Mouse (Mus musculus) 3T3-L1 (cell line): Measurements from ENCODE around the gene Odf3.
A peak's percentile ranks its signal among the peaks of the same experiment; 100 is the strongest.

ENCODE experiments used
- DNase-seq: peaks from one replicate; pipeline ENCODE4 v3.0.0-alpha.2; 2015; ENCODE audit warnings: low read depth, low spot score

Odf3 gene

DNA sequence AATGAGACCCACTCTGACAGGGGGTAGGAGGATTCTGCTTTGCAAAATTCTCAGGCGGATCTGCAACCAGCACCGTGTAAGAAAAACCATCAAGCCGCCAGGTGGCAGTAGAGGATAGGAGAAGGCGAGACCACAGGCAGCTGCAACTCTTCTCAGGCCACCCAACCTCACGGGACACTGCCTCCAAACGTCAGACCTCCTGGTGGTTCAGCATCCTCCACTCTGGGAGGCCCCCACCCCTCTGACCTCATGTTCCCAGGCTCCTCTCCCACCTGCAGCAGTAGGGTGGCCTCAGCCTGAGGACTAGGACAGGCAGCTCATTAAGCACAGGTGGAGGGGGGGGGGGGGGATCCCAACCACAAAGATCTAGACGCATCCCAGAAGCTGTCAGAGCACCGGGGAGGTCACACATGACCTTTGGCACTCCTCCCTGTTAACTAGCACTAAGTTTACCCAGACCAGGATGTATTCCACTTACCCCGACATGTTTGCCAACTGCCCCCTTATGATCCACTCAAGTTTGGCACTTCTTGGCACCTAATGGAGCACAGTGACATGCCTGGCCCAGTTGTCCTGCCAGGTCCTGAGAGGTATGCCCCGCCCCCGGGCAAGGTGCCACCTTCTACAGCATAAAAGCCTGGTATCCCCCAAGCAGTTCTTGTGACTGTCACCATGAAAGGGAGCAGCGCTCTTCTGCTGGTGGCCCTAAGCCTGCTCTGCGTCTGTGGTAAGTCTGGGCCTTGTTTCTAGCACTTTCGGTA lies 2.5 kb upstream of the Odf3 start, which contains the start of gene Scgb1c1:
Gene Scgb1c1, plus strand, starts transcription at position 643 of the 761 bp plus-strand sequence.
- peak; percentile 88 for DNase-seq

DNA sequence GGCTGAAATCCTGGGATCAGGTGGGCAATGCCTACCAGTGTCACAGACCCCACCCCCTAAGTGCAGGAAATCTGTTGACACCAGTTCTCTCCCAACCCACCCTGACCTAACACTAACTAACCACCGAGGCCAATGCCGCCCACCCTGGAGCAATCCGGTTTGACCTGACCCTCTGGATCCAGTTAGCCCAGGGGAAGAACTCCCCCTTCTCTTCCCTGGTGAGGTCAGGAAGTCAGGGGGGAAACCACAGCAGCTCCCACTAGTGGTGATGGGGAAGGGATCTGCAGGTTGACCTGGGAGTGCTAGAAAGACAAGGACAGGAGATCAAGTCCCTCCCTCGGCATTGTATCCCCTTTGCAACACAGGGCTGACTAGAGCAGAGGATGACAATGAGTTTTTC lies 1.9 kb upstream of the Odf3 start:
- no peak for DNase-seq

DNA sequence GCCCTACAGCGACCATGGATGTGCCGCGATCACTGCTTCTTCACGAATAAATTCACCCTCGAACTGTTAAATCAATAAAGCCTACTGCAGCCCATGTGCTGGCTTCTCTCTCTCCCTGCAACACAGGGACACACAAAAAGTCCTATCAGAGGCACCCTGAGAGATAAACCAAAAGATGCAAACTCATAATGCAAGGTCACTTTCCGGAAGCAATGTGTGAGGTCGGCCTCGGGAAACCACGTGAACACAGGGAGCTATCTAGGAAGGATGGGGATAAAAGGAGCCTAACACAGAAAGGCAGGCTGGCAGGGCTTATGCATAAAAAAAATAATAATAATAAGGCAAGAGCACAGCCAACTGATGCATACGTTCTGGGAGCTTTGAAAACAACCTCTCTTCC lies 929 bp upstream of the Odf3 start:
- DNase-seq, result no peak

DNA sequence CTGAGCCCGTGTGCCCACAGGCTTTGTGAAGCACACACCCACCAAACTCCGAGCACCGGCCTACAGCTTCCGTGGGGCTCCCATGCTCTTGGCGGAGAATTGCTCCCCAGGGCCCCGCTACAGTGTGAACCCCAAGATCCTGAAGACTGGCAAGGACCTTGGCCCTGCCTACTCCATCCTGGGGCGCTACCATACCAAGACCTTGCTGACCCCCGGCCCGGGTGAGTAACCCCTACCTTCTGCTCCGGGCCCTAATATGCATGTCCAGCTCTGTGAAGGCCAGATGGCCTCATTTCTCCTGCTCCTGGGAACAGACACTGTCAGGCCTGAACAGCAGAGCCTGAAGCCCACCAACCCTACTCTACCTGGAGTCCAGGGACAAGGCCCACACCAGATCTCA lies 986 bp downstream of the Odf3 start:
- no peak for DNase-seq

DNA sequence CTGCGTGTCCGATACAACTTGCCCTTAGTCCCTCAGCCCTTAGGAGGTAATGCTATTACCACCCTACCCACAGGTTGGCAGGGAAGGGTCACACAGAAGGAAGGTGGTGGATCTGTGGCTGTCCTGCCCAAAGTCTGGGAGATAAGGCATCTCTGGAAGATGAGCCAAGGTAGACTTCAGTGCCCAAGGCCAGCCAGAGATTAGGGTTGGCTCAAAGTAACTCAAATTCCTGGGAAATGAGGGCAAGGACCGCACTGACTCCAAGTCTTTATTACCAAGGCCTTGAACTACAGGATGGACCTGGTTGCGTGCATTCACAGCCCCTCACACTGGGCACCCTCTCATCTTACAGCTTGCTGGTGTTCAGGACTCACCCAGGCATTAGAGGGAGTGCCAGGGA lies 4.3 kb downstream of the Odf3 start:
- DNase-seq, result no peak

DNA sequence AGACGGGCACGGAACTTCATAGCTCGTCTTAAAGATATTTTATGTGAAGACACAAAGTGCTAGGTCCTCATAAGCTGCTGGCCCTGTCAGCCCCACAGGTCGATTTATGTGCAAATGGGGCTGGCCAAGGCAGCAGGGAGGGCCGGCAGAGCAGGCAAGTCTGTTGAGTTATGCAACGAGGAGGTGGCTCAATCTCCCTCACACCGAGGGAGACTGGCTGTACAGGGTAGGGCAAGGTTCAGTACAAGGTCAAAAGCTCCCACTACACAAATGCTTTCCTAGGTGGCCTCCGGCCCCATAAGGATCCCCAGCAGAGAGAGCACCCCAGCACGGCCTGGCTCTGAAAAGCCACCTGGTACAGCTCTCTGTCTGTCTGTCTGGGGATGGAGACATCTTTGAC lies 5.8 kb downstream of the Odf3 start:
- DNase-seq, result no peak

DNA sequence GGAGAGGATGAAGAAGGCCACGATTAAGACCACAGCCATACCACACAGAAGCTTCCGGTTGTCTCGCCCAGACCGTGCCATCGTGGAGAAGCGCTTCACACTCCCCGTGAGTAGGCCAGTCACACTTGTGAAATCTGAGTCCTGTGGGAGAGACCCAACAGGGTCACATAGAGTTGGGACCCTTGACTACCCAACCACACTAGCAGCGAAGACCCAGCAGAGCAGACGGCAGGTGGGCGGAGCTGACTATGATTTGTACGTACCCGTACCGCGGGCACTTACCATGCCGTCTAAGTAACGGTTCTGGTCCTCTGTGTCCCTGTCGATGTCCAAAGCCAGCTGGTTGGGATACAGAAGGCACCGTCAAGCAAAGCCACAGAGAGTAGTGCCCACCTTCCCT lies 6.9 kb downstream of the Odf3 start:
- no peak for DNase-seq

DNA sequence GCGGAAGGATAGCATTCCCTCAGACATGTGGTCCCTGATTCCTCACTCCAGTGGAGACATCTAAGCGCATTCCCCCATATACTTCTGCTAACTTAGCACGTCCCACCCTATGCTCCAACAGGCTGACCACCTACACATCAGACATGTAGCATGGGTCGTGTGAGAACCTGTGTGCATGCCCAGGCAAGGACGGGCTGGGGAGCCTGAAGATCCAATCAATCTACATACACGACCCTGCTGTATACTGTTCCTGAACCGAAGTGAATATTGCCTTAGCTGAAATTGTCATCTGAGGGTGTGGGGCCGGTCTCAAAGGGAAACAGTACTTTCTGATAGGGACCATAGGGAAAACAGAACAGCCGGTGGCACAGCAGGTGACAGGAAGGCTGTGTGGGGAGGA lies 7.6 kb downstream of the Odf3 start:
- DNase-seq, result no peak

DNA sequence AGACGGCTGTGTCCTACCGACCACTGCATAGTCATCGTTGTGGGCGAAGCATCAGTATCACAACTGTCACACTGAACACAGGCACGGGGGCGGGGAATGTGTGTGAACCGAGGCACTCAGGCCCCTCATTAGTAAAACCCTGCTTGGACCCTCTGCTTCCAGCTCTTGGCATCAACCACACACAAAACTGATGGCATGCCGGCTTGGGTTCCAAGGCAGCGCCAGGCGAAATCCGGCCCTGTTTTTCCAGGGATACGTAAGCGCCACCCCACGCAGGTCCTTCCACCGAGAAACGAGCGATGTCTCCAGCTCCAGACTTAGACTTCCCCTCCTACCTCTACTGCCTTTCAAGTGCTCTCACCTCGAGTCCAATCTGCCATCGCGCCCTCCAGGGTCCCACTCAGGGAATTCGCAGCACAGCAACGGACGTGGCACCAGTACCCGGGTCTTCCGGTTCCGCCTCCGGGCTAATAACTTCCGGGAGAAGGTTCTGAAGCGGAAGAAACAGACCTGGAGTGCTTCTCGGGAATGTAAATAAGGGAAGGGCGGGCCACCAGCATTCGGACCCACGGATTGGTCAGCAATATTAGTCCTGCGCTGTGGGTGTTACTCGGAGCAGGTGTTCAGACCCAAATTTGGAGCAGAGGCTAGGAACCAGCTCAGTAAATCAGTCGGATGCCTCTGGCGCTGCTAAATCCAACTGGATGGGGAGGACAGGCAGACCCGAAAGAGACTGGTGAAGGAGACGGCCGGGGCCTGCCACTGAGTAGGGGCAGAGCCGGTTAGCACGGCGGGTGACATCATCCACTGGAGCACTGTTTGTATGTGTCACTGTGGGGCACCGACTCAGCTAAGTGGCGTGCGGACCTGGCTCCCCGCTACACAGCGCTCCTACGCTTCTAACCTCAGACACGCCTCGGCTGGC lies 8.5 kb downstream of the Odf3 start, which contains the start of gene Gm45785:
Gene Gm45785, minus strand, starts transcription at position 472 of the 925 bp plus-strand sequence.
- DNase-seq, result peak; percentile 96

DNA sequence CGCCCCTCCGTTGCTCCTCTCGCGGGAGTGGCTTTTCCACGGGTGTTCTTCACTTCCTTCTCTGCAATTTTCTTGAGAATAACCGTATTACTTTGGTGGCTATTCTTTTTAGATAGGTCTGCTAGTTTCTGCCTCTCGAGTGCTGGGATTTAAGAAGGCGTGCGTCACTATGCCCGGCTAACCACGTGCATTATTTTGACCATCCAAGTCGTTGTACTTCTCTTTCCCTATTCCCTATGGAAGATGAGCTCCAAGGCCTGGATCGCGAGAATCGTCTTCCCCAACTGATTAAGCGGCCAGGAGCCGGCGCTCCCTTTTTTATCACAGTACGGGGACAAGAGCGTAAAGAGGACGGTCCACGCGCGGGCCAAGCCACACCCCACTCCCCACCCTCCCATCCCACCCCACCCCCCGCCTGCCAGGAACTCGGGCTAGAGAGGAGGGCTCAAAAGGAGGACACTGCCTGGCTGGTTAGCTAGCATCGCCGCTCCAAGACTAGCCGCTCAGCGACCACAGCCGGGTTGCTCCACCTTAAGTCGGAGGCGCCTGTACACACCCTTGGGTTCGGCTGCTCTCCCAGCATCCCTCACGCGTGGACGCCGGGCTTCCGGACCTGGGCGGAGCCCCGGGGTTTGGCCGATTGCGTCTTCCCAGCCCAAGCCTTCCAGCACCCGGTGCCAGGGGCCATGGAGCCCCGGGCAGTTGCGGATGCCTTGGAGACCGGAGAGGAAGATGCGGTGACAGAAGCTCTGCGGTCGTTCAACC lies 9.4 kb downstream of the Odf3 start, which contains the start of gene Ric8a:
Gene Ric8a, plus strand, starts transcription at position 173 of the 765 bp plus-strand sequence.
- peak; percentile 81 for DNase-seq

DNA sequence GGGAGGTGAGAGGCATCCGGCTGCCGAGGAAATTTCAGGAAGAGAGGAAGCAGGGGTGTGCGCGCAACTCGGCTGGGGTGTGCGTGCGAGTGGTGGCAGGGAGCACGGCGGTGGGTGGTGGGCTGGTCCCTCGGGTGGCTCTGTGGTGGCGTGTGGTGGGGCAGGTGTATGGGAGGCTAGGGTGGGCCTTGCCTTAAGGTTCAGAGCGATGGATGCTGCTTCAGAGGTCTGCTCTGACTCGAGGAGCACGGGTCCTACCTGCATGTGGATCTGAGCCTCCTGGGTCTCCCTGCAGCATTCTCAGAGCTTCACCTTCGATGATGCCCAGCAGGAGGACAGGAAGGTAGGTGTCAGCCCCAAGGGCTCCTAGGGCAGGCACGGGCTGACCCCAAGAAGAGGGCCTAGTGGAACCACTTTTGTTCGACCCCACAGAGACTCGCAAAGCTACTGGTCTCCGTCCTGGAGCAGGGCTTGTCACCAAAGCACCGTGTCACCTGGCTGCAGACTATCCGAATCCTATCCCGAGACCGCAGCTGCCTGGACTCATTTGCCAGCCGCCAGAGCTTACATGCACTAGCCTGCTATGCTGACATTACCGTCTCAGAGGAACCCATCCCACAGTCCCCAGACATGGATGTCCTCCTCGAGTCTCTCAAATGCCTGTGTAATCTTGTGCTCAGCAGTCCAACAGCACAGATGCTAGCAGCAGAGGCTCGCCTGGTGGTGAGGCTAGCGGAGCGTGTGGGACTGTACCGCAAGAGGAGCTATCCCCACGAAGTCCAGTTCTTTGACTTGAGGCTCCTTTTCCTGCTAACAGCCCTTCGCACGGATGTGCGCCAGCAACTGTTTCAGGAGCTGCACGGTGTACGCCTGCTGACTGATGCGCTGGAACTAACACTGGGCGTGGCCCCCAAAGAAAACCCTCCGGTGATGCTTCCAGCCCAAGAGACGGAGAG lies 10.2 kb downstream of the Odf3 start, which contains the start of gene Bet1l:
Gene Bet1l, minus strand, starts transcription at position 28 of the 956 bp plus-strand sequence.
- DNase-seq, result no peak

DNA sequence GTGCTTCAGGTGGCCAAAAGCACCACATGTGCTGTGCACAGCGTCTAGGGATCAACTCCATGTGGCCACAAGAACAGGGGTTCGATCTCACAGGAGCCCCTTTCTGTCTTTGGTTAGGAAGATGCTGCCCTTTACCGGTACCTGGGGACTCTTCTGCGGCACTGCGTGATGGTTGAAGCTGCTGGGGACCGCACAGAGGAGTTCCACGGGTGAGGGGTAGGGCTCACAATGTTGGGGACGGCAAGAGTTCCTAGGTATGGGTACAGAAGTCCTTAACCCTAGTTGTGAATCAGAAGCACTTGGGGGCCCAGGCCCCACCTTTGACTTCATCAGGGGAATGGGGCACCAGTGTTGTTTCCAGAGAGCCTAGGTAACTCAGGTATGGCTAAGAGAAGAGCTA lies 11.1 kb downstream of the Odf3 start:
- DNase-seq, result no peak

DNA sequence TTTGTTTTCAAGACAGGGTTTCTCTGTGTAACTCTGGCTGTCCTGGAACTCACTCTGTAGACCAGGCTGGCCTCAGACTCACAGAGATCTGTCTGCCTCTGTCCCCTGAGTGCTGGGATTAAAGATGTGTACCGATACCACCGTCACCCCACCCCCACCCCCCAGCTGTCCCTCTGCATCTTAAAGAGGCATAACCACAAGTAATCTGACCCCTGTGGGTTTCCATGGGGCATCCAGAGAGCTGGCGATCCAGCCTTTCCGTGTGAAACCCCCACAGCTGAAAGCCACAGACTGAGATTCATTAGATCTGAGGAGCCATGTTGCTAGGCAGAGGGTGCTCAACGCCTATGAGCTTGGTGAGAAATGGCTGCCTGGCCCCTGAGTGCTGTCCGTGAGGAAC lies 12.4 kb downstream of the Odf3 start:
- DNase-seq, result no peak

DNA sequence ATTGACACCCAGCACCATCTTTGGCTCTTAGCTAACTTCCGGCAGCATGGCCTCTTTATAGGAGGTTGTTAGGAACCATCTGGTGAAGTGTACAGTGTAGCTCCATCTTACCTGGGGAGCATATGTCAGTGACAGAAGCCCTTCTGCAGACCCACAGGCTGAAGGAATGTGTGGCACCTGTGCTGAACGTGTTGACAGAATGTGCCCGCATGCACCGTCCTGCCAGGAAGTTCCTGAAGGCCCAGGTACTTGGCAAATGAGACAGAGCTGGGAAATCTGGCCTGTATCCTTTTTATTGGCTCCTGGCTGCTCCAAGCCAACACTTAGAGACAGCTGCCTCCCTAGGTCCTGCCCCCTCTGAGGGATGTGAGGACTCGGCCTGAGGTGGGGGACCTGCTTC lies 13.1 kb downstream of the Odf3 start:
- DNase-seq, result no peak

DNA sequence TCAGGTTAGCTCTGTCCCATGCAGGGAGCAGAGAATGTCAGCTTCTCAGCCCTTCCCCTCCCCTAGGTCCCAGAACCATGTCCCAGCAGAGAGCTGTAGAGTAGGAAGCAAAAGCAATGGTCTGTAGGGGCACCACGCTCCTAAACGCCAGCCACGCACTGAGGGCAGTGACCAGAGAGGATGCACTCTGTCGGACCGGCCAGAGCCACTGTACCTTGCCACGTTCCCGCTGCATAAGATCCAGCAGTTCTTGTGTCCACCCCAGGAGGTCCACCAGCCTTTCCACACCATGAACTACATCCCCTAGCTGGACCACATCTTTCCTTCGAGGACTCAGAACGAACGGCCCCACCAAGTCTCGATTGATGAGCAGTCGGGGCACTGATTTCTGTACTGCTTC lies 17.2 kb downstream of the Odf3 start:
- no peak for DNase-seq

DNA sequence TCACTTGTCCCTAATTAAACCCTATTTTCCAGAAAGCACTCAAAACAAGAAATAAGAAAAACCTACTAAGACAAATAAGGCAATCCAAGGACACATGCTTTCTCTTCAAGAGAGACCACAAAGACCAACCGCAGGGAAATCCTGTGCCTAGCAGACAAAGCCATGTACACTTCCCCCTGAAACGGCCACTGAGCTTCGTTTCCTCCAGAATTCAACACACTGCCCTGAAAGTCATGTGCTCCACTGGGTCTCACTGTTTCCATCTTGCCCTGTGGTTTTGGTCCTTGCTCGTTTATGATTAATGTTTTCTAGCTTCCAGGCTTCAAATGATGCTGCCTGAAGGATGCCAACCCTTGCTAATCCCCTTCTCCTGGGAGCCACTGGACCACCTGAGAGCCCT lies 26.6 kb downstream of the Odf3 start:
- no peak for DNase-seq

DNA sequence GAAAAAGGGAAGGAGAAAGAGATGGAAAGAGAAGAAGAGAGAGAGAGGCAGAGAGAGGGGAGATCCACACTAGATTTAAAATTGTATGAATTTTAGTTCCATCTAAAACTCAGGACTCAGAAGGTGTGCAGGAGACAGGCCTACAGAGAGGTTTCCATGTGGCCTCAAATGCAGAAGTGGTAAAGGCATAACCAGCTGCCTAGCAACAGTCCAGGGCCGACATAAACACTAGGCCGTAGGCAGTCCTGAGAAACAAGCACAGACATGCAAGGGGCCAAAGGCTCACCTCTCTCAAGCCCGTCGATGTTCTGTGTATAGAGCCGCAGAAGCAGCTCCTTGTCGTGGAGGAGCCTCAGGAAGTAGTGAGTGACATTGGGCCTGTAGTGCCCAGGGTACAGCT lies 29.8 kb downstream of the Odf3 start:
- no peak for DNase-seq

DNA sequence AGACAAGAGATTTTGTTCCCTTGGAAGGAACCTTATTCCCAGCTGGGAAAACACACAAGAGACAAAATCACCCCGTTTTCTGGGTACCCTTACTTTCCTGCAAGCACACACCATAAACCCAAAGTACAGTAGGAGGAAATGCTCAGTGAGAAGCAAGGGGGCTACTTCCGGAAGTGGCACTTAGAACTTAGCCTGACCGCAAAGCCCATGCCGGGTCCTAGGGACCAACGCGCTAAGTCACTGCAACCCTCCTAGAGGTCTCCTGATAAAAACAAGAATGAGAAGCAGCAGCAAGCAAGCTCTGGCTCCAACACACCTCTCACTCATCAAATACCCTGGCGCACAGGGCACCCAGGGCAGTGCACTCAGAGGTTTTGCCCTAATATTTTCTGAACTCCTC lies 31.8 kb downstream of the Odf3 start:
- no peak for DNase-seq

DNA sequence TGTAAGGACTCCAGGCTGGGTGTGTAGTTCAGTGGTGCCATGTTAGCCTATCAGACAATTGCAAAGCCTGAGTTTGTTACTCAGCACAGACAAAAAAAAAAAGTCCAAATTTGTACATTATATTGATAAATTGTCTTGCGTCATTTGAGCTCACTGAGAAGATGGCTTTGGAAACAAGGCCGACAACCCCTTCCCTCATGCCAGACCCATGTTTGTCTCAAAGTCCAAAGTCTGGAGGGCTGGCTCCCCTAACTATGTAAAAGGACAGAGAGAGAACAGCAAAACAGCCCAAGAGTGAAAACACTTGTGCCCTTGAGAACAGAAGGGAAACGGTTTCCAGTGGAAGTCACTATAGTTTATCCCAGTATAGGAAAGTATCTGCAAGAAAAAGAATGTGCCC lies 32.8 kb downstream of the Odf3 start:
- DNase-seq, result no peak

DNA sequence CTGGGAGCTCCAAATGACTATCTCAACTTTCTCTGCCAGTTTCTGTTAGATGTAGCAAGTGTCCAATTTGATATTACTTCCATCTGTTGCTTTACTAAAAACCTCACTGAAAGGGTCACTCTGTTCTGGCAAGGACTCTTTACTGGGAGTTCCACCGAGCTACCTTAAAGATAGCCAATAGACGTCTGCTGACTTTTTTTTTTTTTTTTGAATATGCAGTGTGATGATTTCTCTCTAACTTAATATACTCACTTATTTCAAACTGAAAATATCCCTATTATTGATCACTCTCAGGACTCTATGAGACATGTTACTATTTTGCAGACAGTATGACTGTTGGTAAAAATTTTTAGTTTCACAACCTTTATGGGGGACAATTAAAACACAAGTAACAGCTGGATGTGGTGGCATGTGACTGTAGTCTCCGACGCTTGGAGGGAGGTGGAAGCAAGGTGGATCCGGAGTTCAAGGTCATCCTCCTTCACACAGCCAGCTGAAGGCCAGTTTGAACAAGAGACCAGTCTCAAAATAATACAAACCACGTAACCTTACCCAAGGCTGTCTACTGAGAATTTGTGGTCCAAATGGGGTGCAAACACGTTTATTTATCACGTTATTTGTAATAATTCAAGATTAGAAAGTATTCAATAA lies 33.4 kb downstream of the Odf3 start:
- DNase-seq, result peak; percentile 4
